Mouse (Mus musculus): ENCODE measurements around the gene Car5a.

DNA sequence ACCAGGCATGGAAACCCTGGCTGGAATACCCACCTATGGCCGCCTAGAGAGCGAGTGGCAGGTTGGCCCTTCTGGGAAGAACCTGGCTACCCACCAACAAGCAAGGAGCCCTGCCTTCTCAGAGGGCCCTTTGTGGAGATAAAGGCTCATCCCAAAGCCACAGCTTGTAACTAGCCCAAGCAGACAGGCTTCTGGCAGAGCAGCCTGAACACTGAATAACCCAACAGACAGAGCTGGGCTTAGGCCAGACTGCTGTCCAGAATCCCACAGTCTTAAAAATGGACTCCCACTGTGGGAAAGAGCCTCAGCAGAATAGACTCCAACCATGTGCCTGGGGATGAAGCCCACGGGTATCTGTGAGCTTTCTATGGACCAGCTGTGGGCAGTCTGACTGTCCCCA lies 60.5 kb downstream of the Car5a start:
- no peak for TF ChIP-seq CHD2 (IDR thresholded peaks at IDR 0.05; ENCODE audit: low read depth, low read length)
- no peak for TF ChIP-seq MAFK (IDR thresholded peaks at IDR 0.05; ENCODE audit: insufficient read depth, low read depth, low read length)
